ENCODE assay signal across 8 mouse cellular contexts in the genomic region with DNA sequence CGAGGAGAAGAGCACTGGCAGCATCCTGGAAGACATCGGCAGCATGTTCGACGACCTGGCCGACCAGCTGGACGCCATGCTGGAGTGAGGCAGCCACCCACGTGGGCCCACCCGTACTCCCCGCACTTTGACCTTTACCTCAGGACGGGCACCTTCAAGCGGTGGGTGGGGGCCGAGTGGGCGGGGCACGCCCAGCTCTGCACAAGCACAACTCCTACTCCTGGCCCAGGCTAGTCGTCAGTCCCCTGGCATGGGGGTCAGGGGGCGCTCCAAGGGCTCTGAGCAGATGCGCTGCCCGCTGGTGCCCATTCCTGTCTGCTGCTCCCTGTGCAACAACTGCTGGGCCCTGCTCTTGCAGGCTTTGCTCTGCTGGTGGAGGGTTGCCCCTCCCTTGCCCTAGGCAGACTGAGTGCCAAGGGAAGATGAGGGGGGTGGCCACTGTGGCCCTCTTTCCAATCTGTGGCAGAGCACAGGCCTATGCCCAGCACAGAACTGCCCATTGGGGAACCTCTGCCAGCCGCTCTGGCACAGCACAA. TPM values are rescaled to one million over a fixed set of nuclear protein-coding genes. Genes with fewer than 3 reads are reported as not detected.
DNase-seq lines count a peak whose midpoint lies in the region; ATAC-seq and TF ChIP-seq lines count a peak whose summit lies in the region.

No protein-coding gene starts in this region.

- H3K4me3 ChIP-seq in kidney, postnatal 0 days (replicated peaks; ENCODE audit: low read depth, low read length): no peak overlapping the region

- ATAC-seq in kidney, postnatal 0 days (replicated peaks; ENCODE audit: low FRiP score, low read depth): peak; percentile 12; the same call in 1 of the 2 replicates

- H3K9me3 ChIP-seq in kidney, postnatal 0 days (replicated peaks; ENCODE audit: low read length): no peaks in the 10 kb centered on the region

- H3K4me1 ChIP-seq in kidney, postnatal 0 days (replicated peaks; ENCODE audit: insufficient read depth, low read length): no peaks in the 10 kb centered on the region

- peaks cover 43% of the 10 kb centered on the region for H3K36me3 ChIP-seq in kidney, postnatal 0 days (ENCODE audit: insufficient read depth, low read length)

- no peak overlapping the region for H3K27ac ChIP-seq in kidney, postnatal 0 days

- H3K9ac ChIP-seq in kidney, postnatal 0 days (ENCODE audit: low read depth, low read length): 0 out of 2 replicates have a peak overlapping the region, but pooled peaks have one; percentile 8

- DNase-seq in cerebellum, postnatal 10 days: peak; percentile 49 to 70
- DNase-seq in cerebellum, adult 8-10 months: no peak
- no peak for DNase-seq in kidney, postnatal 0 days (ENCODE audit: low spot score)
- DNase-seq in kidney, adult 9 months: no peak
- peak; percentile 43 for DNase-seq in brain, adult 2 months (ENCODE audit: low read depth, low spot score)
- peak; percentile 42 for DNase-seq in liver
- DNase-seq in spleen, postnatal 36 days (ENCODE audit: low spot score in 2 of 2): no peak
- no peak for DNase-seq in embryo, embryonic 10 days (ENCODE audit: low spot score)

- no peaks in the 10 kb centered on the region for H3K27me3 ChIP-seq in kidney, postnatal 0 days (ENCODE audit: insufficient read depth, low read length)

- no peak for TF ChIP-seq CTCF in kidney, postnatal 0 days (IDR thresholded peaks at IDR 0.05; ENCODE audit: low read depth)

- 44% methylated on average over 19 of the region's 19 CpGs for WGBS in kidney, postnatal 0 days

- H3K4me2 ChIP-seq in kidney, postnatal 0 days (ENCODE audit: low read length): no peak overlapping the region

RNA-seq across cellular contexts. Expression of gene Caskin1, which starts 18.8 kb away (rescaled TPM):
- polyA plus RNA-seq in kidney, postnatal 0 days (2015; fragmentation: Nextera tagmentation; extraction: Ambion mirVana): 0.82 and 1.1 TPM in 2 replicates

RNA-seq across cellular contexts. Expression of gene Traf7, which starts 20.5 kb away (rescaled TPM):
- 59.4 and 67.3 TPM in 2 replicates for polyA plus RNA-seq in kidney, postnatal 0 days (2015; fragmentation: Nextera tagmentation; extraction: Ambion mirVana)

RNA-seq across cellular contexts. Expression of gene Rab26, which starts 26.8 kb away (rescaled TPM):
- polyA plus RNA-seq in kidney, postnatal 0 days (2015; fragmentation: Nextera tagmentation; extraction: Ambion mirVana): 3.5 and 3.7 TPM in 2 replicates

RNA-seq across cellular contexts. Expression of gene Mlst8, which starts 28.3 kb away (rescaled TPM):
- polyA plus RNA-seq in kidney, postnatal 0 days (2015; fragmentation: Nextera tagmentation; extraction: Ambion mirVana): 24.1 and 24.2 TPM in 2 replicates

RNA-seq across cellular contexts. Expression of gene Bricd5, which starts 33.5 kb away (rescaled TPM):
- polyA plus RNA-seq in kidney, postnatal 0 days (2015; fragmentation: Nextera tagmentation; extraction: Ambion mirVana): 1.2 and 1.6 TPM in 2 replicates

Comparison
In these comparisons a context has a peak if more than half of its experiments do, and no peak if none do; other contexts are left out.
1. DNase-seq: peak in cerebellum, postnatal 10 days (2 of 2), brain, adult 2 months (single experiment) and liver (single experiment); none in cerebellum, adult 8-10 months (single experiment), kidney, postnatal 0 days (single experiment), kidney, adult 9 months (single experiment), spleen, postnatal 36 days (0 of 2) and embryo, embryonic 10 days (single experiment).